Mouse (Mus musculus): ENCODE results near the gene Usp7. TPM values are rescaled to one million over a fixed set of nuclear protein-coding genes. Genes with fewer than 3 reads are reported as not detected.

The Usp7 gene
- polyA plus RNA-seq, 1 experiment: 26.2 TPM

GRCm38 (mm10) chr16:8650007-8650406 is 142.1 kb downstream of the Usp7 start:
- H3K27ac ChIP-seq (ENCODE audit: insufficient read depth, low read depth, low read length): no peak overlapping the region
- TF ChIP-seq CTCF (conservative IDR thresholded peaks at IDR 0.05; ENCODE audit: insufficient read depth, insufficient read length, low read depth, low read length) (no peak), POLR2A (IDR thresholded peaks at IDR 0.05; ENCODE audit: low read depth, low read length) (no peak)
- H3K4me1 ChIP-seq (ENCODE audit: control insufficient read depth, insufficient read depth, low read length): no peaks in the 10 kb centered on the region
- no peak overlapping the region for H3K4me3 ChIP-seq (ENCODE audit: insufficient read depth, low read depth, low read length)
- H3K36me3 ChIP-seq (ENCODE audit: control insufficient read depth, insufficient read depth, low read length): 0 out of 2 replicates have a peak, but pooled peaks cover 8% of the 10 kb centered on the region
- DNase-seq: no peak
- H3K27me3 ChIP-seq (replicated peaks; ENCODE audit: control insufficient read depth, insufficient read depth, low read length): no peaks in the 10 kb centered on the region
- WGBS: 75% methylated on average over 3 of the region's 3 CpGs

- no peak for DNase-seq
- no peaks in the 10 kb centered on the region for H3K4me1 ChIP-seq (ENCODE audit: control insufficient read depth, insufficient read depth, low read length)
- TF ChIP-seq CTCF (conservative IDR thresholded peaks at IDR 0.05; ENCODE audit: insufficient read depth, insufficient read length, low read depth, low read length) (no peak), POLR2A (IDR thresholded peaks at IDR 0.05; ENCODE audit: low read depth, low read length) (no peak)
- no peak overlapping the region for H3K4me3 ChIP-seq (ENCODE audit: insufficient read depth, low read depth, low read length)
- H3K27me3 ChIP-seq (replicated peaks; ENCODE audit: control insufficient read depth, insufficient read depth, low read length): no peaks in the 10 kb centered on the region
- 88% methylated on average over 6 of the region's 6 CpGs for WGBS
- peaks cover 8% of the 10 kb centered on the region; the same call in 1 of the 2 replicates for H3K36me3 ChIP-seq (ENCODE audit: control insufficient read depth, insufficient read depth, low read length)
- H3K27ac ChIP-seq (ENCODE audit: insufficient read depth, low read depth, low read length): no peak overlapping the region
These were observed 146.6 kb downstream of the Usp7 start for GRCm38 (mm10) chr16:8645546-8645945.

GRCm38 (mm10) chr16:8643855-8644254 is 148.3 kb downstream of the Usp7 start:
- H3K27me3 ChIP-seq (replicated peaks; ENCODE audit: control insufficient read depth, insufficient read depth, low read length): no peaks in the 10 kb centered on the region
- 72% methylated on average over 2 of the region's 2 CpGs for WGBS
- no peaks in the 10 kb centered on the region for H3K4me1 ChIP-seq (ENCODE audit: control insufficient read depth, insufficient read depth, low read length)
- H3K4me3 ChIP-seq (ENCODE audit: insufficient read depth, low read depth, low read length): no peak overlapping the region
- H3K36me3 ChIP-seq (ENCODE audit: control insufficient read depth, insufficient read depth, low read length): peaks cover 8% of the 10 kb centered on the region; the same call in 1 of the 2 replicates
- peak; percentile 93 for TF ChIP-seq CTCF (conservative IDR thresholded peaks at IDR 0.05; ENCODE audit: insufficient read depth, insufficient read length, low read depth, low read length)
- no peak for TF ChIP-seq POLR2A (IDR thresholded peaks at IDR 0.05; ENCODE audit: low read depth, low read length)
- peak; percentile 76 for DNase-seq
- no peak overlapping the region for H3K27ac ChIP-seq (ENCODE audit: insufficient read depth, low read depth, low read length)

Other genes starting within 250 kb of the Usp7 start
- 64.2 and 66.6 TPM in 2 replicates for gene Pmm2, start 154.6 kb downstream of the Usp7 start, polyA plus RNA-seq (2012; rRNA removed)
- gene Tmem186, start 154.6 kb downstream of the Usp7 start, polyA plus RNA-seq (2012; rRNA removed): 13.4 and 13.8 TPM in 2 replicates
- 55.0 and 56.1 TPM in 2 replicates for gene Carhsp1, start 120.2 kb downstream of the Usp7 start, polyA plus RNA-seq (2012; rRNA removed)
- 0.56 and 0.64 TPM in 2 replicates for gene Gm5767, start 111.5 kb downstream of the Usp7 start, polyA plus RNA-seq (2012; rRNA removed)
- 18.3 and 24.2 TPM in 2 replicates for gene 1810013L24Rik, start 37.8 kb upstream of the Usp7 start, polyA plus RNA-seq (2012; rRNA removed)